Mouse (Mus musculus) adrenal gland (tissue): ENCODE results near the gene Fam57b.
"Not testable (repeated sequence)": the region's sequence is repeated elsewhere in the genome, so short reads cannot be mapped to it uniquely, and the experiment has no call there.

Experiments used
- intact Hi-C: fragments of 180-260 bp; cut with DNase I; formaldehyde crosslinking; loops from one replicate; pipeline ENCODE4 v1.15.1; 2025

Fam57b gene

DNA sequence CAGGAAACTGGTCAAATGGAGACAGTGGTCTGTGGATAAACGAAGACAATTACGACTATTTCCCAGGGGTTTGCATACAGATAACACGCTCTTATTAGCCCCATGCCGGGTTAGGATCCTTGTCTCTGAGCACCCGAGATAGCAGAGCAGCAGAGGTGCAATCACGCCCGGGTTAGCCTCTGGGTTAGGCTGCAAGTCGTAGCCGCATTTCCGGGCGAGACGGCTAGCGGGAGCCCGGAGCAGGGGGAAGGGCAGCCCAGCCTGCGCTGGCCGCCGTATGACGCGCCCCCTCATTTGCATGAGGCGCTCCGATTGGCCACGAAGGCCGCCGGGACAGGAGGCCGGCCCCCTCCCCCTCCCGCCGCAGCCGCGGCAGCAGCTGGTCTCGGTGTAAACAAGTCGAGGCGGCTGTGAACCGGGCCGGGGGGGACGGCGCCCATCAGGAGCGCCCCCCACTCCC is 20.8 kb upstream of the Fam57b start, which contains the start of gene Ypel3:
Gene Ypel3 (plus strand): TSS at position 358 of the 460 bp plus-strand sequence.
- intact Hi-C loops, result no loop called here

DNA sequence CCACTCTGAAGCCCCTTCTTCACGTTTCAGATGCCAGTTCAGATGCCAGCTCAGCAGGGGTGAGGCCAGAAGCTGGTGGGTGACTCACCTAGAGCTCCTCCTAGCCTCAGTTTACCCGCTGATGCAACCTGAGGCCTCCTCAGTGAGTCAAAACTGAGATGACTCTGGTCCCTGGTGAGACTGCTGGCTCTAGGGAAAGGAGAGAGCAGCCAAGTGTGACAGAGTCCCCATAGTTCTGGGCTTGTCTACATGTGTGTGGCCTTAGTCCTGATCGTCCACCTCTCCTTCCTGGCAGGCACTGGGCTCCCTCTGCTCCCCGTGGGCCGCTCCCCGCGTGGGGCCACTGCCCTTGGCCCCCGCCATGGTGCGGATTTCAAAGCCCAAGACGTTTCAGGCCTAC is 20.0 kb upstream of the Fam57b start:
- intact Hi-C loops, result no loop called here

DNA sequence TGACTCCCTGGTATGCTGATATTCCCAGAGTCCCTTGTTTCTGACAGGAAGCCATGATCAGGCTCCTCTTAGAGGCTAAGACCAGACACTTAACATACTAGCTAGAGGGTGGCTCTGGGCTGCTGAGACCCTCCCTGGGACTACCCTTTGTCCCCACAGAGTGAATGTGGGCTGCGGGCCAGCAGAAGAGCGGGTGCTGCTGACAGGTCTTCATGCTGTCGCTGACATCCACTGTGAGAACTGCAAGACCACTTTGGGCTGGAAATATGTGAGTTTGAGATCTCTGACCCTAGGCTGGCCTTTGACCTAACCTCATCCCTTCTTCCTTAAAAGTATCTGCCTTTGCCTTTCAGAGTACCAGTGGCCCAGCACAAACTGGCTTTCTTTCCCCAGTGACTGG is 19.3 kb upstream of the Fam57b start:
- intact Hi-C loops, result no loop called here

- intact Hi-C loops, result not testable (repeated sequence)
These were observed 18.4 kb upstream of the Fam57b start for GRCm38 (mm10) chr7:126779101-126779500.

GRCm38 (mm10) chr7:126779983-126780970 is 17.2 kb upstream of the Fam57b start:
- intact Hi-C loops, result no loop called here

DNA sequence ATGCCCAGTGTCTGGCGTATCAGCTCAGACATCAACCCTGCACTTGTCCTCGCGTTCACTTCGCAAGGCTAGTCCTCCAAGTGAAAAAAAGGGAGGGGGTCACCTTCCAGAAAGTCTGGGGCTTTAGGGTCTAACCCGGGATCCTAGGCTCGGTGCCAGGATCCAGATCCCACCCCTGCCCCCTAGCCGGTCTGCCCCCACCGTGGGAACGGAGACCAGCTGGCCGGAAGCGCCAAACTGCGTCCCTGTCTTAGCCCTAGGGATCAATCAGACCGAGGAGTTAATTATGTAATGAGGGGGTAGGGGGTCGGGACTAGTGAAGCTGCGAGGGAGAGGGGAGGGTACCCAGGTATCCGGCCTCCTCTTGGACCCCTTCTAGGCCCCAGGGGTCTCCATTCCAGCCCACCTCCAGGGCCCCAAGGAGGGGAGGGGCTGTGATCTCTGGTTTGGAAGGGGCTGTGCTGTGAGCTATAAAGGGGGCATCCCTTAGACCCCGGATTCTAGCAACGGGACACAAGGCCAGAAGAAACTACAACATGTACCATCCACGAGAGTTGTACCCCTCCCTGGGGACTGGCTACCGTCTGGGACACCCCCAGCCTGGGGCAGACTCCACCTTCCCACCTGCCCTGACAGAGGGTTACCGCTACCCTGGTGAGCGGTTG is 16.4 kb upstream of the Fam57b start, which contains the start of gene Tbx6:
Gene Tbx6 (plus strand): TSS at position 513 of the 665 bp plus-strand sequence.
- intact Hi-C loops, result no loop called here

- intact Hi-C loops, result no loop called here
These were observed 15.7 kb upstream of the Fam57b start for GRCm38 (mm10) chr7:126781661-126782370.

DNA sequence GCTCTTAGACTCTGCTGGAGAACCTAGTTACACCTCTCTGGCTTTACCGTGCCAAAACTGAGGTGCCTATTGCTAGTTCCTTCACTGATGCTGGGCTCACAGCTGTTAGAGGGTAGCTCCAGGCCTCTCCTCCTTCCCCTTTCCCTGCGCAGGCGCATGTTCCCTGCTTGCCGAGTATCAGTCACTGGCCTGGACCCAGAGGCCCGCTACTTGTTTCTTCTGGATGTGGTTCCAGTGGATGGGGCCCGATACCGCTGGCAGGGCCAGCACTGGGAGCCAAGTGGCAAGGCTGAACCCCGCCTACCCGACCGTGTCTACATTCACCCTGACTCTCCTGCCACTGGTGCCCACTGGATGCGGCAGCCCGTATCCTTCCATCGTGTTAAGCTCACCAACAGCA is 14.8 kb upstream of the Fam57b start:
- intact Hi-C loops, result no loop called here

GRCm38 (mm10) chr7:126784469-126784868 is 13.0 kb upstream of the Fam57b start:
- intact Hi-C loops, result no loop called here

- intact Hi-C loops, result no loop called here
These were observed 12.4 kb upstream of the Fam57b start for GRCm38 (mm10) chr7:126785056-126785455.

- intact Hi-C loops, result no loop called here
These were observed 11.3 kb upstream of the Fam57b start for GRCm38 (mm10) chr7:126786142-126786541.

DNA sequence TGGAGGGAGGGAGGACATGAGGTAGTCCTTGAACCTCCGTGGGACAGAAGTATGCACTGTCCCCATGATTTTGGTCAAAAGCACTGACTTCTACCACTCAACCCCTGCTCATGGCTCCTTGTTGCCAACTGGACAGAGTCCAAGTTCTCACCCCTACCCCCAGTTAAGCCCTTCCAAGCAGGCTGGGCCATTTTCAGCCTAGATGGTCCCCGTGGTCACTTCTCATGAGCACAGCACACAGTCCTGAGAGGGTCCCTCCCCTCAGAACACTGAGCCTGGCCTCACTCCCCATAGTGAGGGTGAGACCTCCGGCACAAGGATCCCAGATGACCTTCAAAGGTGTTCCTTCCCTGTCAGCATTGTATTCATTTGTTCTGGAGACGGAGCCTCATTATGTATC is 8.3 kb upstream of the Fam57b start:
- intact Hi-C loops, result no loop called here

DNA sequence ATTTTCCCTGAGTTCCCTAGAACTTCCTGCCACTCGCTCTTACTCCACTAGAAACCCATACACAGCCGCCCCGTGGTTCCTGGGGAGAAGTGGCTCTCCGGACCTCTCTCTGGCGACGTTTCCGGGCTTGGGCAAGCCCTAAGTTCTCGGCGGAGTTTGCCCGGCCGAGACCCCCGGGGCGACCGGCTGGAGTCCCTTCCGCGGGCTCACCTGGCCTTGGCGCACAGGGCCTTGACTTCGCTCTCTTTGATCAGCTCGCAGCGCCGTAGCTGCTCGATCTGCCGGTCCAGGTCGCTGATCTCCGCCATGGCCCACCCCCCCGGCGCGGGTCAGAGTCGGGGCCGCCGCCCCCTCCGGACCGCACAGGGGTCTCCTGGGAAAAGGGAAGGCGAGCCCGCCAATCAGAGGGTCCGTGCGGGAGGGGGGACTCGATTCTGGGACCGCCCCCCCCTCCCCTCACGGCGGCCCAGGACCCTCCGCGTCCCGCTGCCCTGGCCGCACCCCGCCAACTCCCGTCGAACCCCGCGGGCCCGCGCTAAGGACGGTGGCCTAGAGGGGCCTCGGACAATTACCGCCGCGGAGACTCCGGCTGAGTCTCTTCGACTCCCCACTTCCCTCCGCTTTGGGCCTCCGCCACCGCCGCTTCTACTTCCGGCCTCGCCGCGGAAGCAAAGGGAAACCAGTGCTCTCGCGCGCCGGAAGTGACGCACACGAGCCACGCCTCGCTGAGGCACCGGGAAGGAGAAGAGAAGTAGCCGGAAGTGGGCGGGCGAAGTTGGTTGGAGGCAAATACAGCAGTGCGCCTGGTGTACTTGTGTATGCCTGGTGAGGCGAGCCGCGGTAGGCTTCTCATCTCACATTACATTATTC is 5.4 kb upstream of the Fam57b start, which contains the start of gene Ppp4c:
Gene Ppp4c (minus strand): TSS at position 646 of the 870 bp plus-strand sequence.
- intact Hi-C loops, result no loop called here

DNA sequence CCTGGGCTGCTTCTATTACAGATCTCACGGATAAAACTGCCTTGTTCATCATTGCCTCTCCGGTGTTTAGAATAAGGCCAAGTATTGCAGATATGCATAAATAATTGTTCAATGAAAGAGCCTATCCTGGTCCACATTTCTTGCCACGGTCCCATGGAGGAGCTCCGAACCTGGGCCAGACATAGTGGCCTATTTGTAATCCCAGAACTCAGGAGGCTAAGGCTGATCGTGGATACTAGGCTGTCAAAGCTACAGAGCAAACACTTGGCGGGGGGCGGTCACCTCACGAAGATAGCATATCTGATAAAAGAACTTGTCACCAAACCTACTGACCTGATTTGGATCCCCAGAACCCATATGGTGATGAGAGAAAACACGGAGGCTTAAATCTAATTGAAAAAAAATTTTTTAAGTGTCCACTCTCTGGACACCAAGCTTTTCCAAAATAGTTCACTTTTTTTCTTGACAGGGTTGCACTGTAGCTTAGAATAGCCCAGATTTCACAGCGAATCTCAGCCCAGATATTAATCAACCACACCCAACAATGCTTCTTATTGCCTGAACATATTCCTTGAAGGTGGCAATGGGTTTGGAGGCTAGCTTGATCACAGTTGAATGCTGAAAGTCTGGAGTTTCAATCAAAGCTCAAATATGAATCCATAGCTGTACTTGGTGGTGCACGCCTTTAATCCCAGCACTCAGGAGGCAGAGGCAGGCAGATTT is 4.6 kb upstream of the Fam57b start:
- intact Hi-C loops, result no loop called here

DNA sequence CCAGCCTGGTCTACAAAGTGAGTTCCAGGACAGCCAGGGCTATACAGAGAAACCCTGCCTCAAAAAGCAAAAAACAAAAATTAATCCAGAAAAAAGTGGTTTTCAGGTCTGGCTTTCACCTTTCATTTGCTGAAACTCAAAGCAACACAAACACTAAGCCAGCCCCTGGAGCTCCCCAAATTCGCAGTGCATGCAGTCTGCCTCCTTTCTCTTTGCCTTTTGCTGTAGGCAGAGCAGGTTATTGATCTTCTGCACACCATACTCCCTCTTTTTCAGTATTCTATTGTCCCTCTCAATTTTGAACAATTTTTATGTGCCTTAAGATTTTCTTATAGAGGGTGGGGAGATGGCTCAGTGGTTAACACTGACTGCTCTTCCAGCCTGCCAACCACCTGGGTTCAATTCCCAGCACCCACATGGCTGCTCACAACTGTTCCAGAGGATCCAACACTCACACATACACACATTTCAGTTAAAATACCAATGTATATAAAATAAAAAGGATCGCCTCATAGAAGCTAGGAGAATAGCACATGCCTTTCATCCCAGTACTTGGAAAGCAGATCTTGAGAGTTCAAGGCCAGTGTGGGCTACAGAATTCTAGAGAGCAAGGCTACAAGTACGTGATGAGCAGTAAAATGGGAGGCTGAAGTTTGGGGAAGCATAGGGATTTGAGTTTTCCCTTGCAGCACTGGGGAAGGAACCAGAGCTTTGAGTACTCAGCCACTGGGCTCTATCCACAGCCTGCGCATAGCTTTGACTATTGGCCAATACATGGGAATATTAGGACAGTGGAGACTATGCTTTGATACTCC is 3.8 kb upstream of the Fam57b start:
- intact Hi-C loops, result no loop called here

- intact Hi-C loops, result no loop called here
These were observed 3.2 kb upstream of the Fam57b start for GRCm38 (mm10) chr7:126794271-126794605.

- intact Hi-C loops, result loop anchor here (5.0 kb wide), 1 partner anchor 33 kb away; no protein-coding TSS in a partner anchor
These were observed 1.8 kb upstream of the Fam57b start for GRCm38 (mm10) chr7:126795387-126796317.
